Mouse (Mus musculus): ENCODE measurements around the gene Abhd5. TPM values are rescaled to one million over a fixed set of nuclear protein-coding genes. Genes with fewer than 3 reads are reported as not detected.

The Abhd5 gene
- total and polyA plus RNA-seq, 3 experiments, result 6.0 to 12.2 (median 8.8) TPM

DNA sequence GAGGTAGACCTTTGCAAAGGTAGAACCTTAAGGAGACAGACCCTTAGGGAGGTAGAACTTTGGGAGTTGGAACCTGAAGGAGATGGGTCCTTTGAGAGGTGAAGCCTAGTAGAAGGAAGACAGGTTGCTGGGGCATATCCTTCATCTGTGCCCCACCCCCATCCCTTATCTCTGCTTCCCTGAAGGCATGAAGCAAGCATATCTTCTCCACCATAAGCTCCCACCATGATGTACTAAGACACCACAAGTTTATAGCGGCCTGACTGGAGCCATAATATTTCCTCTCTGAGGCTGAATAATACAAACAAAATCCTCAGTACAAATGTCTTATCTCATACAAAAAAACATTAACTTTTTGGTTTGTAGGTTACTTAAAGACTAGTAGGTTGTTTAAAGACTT is 3.5 kb upstream of the Abhd5 start:
- no peak for TF ChIP-seq CHD1 (IDR thresholded peaks at IDR 0.05; ENCODE audit: low read depth, low read length)
- no peak for TF ChIP-seq RAD21 (IDR thresholded peaks at IDR 0.05; ENCODE audit: low read depth, low read length)
- no peak for TF ChIP-seq USF1 (IDR thresholded peaks at IDR 0.05; ENCODE audit: low read depth, low read length)
- no peak for DNase-seq (ENCODE audit: extremely low read depth)
- peaks cover 22% of the 10 kb centered on the region for H3K27me3 ChIP-seq (replicated peaks)
- H3K4me2 ChIP-seq (ENCODE audit: insufficient read depth, low read depth, poor library complexity, severe bottlenecking), result no peak overlapping the region
- no peak overlapping the region for H3K4me3 ChIP-seq (replicated peaks in 1 of 3; ENCODE audit: low read depth in 2 of 3, low read length in 2 of 3, poor library complexity in 1 of 3)
- no peaks in the 10 kb centered on the region for H3K9me3 ChIP-seq (replicated peaks; ENCODE audit: low read length)
- no peaks in the 10 kb centered on the region for H3K36me3 ChIP-seq (replicated peaks in 1 of 2; ENCODE audit: control insufficient read depth in 1 of 2, insufficient read depth in 1 of 2, low read length in 1 of 2)
- no peaks in the 10 kb centered on the region for H3K79me2 ChIP-seq (replicated peaks; ENCODE audit: control insufficient read depth, extremely low read depth, insufficient read depth, poor library complexity, severe bottlenecking)
- dilution Hi-C loops (cut with MboI; ENCODE audit: extremely low pct_ligation_motif_present, extremely low pct_unique_long_range_greater_than_20kb, low sequenced_read_pairs) (no loop called here), in situ Hi-C loops (cut with MboI; ENCODE audit: low pct_ligation_motif_present, low pct_unique_long_range_greater_than_20kb, low sequenced_read_pairs) (no loop called here)
- peaks cover 0 to 8% of the 10 kb centered on the region in 2 experiments; a peak in 1 of 4 replicates for H3K4me1 ChIP-seq (ENCODE audit: control insufficient read depth in 1 of 2, insufficient read depth in 2 of 2)
- no peak overlapping the region for H3K9ac ChIP-seq (ENCODE audit: insufficient read depth, low read depth)
- H3K27ac ChIP-seq (ENCODE audit: insufficient read depth, low read depth), result no peak overlapping the region

DNA sequence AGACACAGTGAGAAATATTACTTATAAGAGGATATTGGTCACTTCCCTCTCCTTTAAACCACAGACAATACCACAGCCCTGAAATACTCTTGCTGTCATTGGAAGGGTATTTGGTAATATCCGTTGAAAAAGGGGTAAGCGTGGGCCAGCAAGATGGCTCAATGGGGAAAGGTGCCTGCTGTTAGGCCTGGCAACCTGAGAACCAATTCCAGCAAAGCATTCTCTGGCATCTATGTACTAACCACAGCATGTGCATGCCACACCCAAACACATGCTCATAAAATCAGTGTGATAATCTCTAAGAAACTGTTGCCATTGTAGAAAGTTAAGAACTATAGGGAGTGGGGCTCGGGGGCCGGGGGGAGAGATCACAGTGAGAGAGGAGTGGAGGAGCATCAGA is 2.1 kb upstream of the Abhd5 start:
- no peak overlapping the region for H3K4me2 ChIP-seq (ENCODE audit: insufficient read depth, low read depth, poor library complexity, severe bottlenecking)
- dilution Hi-C loops (cut with MboI; ENCODE audit: extremely low pct_ligation_motif_present, extremely low pct_unique_long_range_greater_than_20kb, low sequenced_read_pairs) (no loop called here), in situ Hi-C loops (cut with MboI; ENCODE audit: low pct_ligation_motif_present, low pct_unique_long_range_greater_than_20kb, low sequenced_read_pairs) (no loop called here)
- no peaks in the 10 kb centered on the region for H3K79me2 ChIP-seq (replicated peaks; ENCODE audit: control insufficient read depth, extremely low read depth, insufficient read depth, poor library complexity, severe bottlenecking)
- peaks cover 20% of the 10 kb centered on the region for H3K27me3 ChIP-seq (replicated peaks)
- H3K9me3 ChIP-seq (replicated peaks; ENCODE audit: low read length), result no peaks in the 10 kb centered on the region
- no peak for DNase-seq (ENCODE audit: extremely low read depth)
- peaks cover 0 to 11% of the 10 kb centered on the region in 2 experiments; a peak in 1 of 4 replicates for H3K4me1 ChIP-seq (ENCODE audit: control insufficient read depth in 1 of 2, insufficient read depth in 2 of 2)
- H3K9ac ChIP-seq (ENCODE audit: insufficient read depth, low read depth), result no peak overlapping the region
- H3K4me3 ChIP-seq (replicated peaks in 1 of 3; ENCODE audit: low read depth in 2 of 3, low read length in 2 of 3, poor library complexity in 1 of 3), result no peak overlapping the region
- TF ChIP-seq MYC (IDR thresholded peaks at IDR 0.05; ENCODE audit: low read depth, low read length), result no peak
- no peak for TF ChIP-seq NELFE (IDR thresholded peaks at IDR 0.05; ENCODE audit: low read depth, low read length)
- TF ChIP-seq KAT2A (IDR thresholded peaks at IDR 0.05; ENCODE audit: insufficient replicate concordance, low read length), result no peak
- TF ChIP-seq ZKSCAN1 (IDR thresholded peaks at IDR 0.05; ENCODE audit: borderline replicate concordance, low read depth, low read length), result no peak
- TF ChIP-seq PAX5 (IDR thresholded peaks at IDR 0.05; ENCODE audit: low read length), result no peak
- TF ChIP-seq CTCF (conservative IDR thresholded peaks at IDR 0.05 in 1 of 2, IDR thresholded peaks at IDR 0.05 in 1 of 2; ENCODE audit: low read depth in 2 of 2, low read length in 2 of 2), result no peak
- no peak for TF ChIP-seq ELF1 (IDR thresholded peaks at IDR 0.05; ENCODE audit: low read depth, low read length)
- TF ChIP-seq USF2 (conservative IDR thresholded peaks at IDR 0.05; ENCODE audit: low read depth, low read length), result no peak
- no peak for TF ChIP-seq POLR2AphosphoS2 (IDR thresholded peaks at IDR 0.05; ENCODE audit: low read depth, low read length)
- no peak for TF ChIP-seq SIN3A (IDR thresholded peaks at IDR 0.05; ENCODE audit: low read length)
- no peak for TF ChIP-seq JUN (IDR thresholded peaks at IDR 0.05; ENCODE audit: insufficient read depth, low read depth, low read length)
- no peak for TF ChIP-seq HCFC1 (IDR thresholded peaks at IDR 0.05; ENCODE audit: low read depth, low read length)
- TF ChIP-seq USF1 (IDR thresholded peaks at IDR 0.05; ENCODE audit: low read depth, low read length), result no peak
- TF ChIP-seq CHD1 (IDR thresholded peaks at IDR 0.05; ENCODE audit: low read depth, low read length), result no peak
- H3K27ac ChIP-seq (ENCODE audit: insufficient read depth, low read depth), result no peak overlapping the region
- H3K36me3 ChIP-seq (replicated peaks in 1 of 2; ENCODE audit: control insufficient read depth in 1 of 2, insufficient read depth in 1 of 2, low read length in 1 of 2), result no peaks in the 10 kb centered on the region
